Mouse (Mus musculus) forebrain, postnatal 0 days (tissue): Measurements from ENCODE around the gene Padi6. TPM values are rescaled to one million over a fixed set of nuclear protein-coding genes. Genes with fewer than 3 reads are reported as not detected.

Experiments used
- ATAC-seq: fragments of 200-750 bp; cut with Nextera tagmentation; 2 replicates; pipeline ENCODE4 v1.8.0; 2017; ENCODE audit warnings: mild to moderate bottlenecking, moderate library complexity
- DNase-seq: peaks from one replicate; pipeline ENCODE4 v3.0.0-alpha.2; 2015
- H3K27ac ChIP-seq: fragments of 300-500 bp; sonication (generic); 2 replicates; pipeline ENCODE4 v1.5.1; 2014; ENCODE audit warnings: low read depth, mild to moderate bottlenecking, antibody characterized with exemption, low read length, moderate library complexity, mixed read lengths
- H3K27me3 ChIP-seq: fragments of 300-500 bp; sonication (generic); 2 replicates; pipeline ENCODE4 v1.6.1; 2014; ENCODE audit warnings: mild to moderate bottlenecking, low read length, mixed read lengths; ENCODE audit not compliant: insufficient read depth
- H3K36me3 ChIP-seq: fragments of 300-500 bp; sonication (generic); 2 replicates; pipeline ENCODE4 v1.6.1; 2014; ENCODE audit warnings: mild to moderate bottlenecking, moderate library complexity; ENCODE audit not compliant: insufficient read depth
- H3K4me1 ChIP-seq: fragments of 300-500 bp; sonication (generic); 2 replicates; pipeline ENCODE4 v1.6.1; 2014; ENCODE audit warnings: antibody characterized with exemption; ENCODE audit not compliant: insufficient read depth
- H3K4me2 ChIP-seq: fragments of 300-500 bp; sonication (generic); 2 replicates; pipeline ENCODE4 v1.6.1; 2014; ENCODE audit warnings: low read depth, mild to moderate bottlenecking, moderate library complexity
- H3K4me3 ChIP-seq: fragments of 300-500 bp; sonication (generic); 2 replicates; pipeline ENCODE4 v1.5.1; 2014; ENCODE audit warnings: low read depth, low read length, mixed read lengths
- H3K9ac ChIP-seq: fragments of 300-500 bp; sonication (generic); 2 replicates; pipeline ENCODE4 v1.6.1; 2014; ENCODE audit warnings: mild to moderate bottlenecking
- H3K9me3 ChIP-seq: fragments of 300-500 bp; sonication (generic); 2 replicates; pipeline ENCODE4 v1.6.1; 2016; ENCODE audit warnings: low read length
- CTCF ChIP-seq: sonication (generic); IDR thresholded peaks from 2 replicates; pipeline ENCODE4 v1.5.1; 2016; ENCODE audit warnings: antibody characterized with exemption, control low read depth, low read depth
- WGBS: fragments of 180-500 bp; shearing (Covaris S2); extraction: QIAGEN DNeasy Blood & Tissue Kit; methylation state at CpG from one replicate; pipeline ENCODE4 v1.1.7; 2014; 5-methylcytosine and 5-hydroxymethylcytosine counted together
- polyA plus RNA-seq: library from polyadenylated mRNA; unstranded; fragments of >200 nt; fragmentation: Nextera tagmentation; extraction: Ambion mirVana; gene quantifications from 2 replicates; pipeline ENCODE4 v1.2.1, GENCODE M21; 2015
- total RNA-seq: library from RNA; depleted of rRNA; stranded (reverse); fragments of >200 nt; gene quantifications from 2 replicates; pipeline ENCODE4 v1.2.3, GENCODE M21; 2014

Padi6 gene
- total and polyA plus RNA-seq, 2 experiments from 2014 or later = 0.18 TPM; not detected in 1

GRCm38 (mm10) chr4:140720091-140720490, 22.4 kb downstream of the Padi6 start:
- no peak for TF ChIP-seq CTCF
- H3K27me3 ChIP-seq = no peaks in the 10 kb centered on the region
- ATAC-seq (no peak), DNase-seq (no peak)
- WGBS = 91% methylated on average over 5 of the region's 5 CpGs
- H3K9ac ChIP-seq = no peak overlapping the region
- H3K27ac ChIP-seq = no peak overlapping the region
- H3K4me1 ChIP-seq = no peaks in the 10 kb centered on the region
- H3K9me3 ChIP-seq = no peaks in the 10 kb centered on the region
- no peak overlapping the region for H3K4me2 ChIP-seq
- no peak overlapping the region for H3K4me3 ChIP-seq
- peaks cover 75% of the 10 kb centered on the region for H3K36me3 ChIP-seq

GRCm38 (mm10) chr4:140718436-140718835, 24.0 kb downstream of the Padi6 start:
- Histone ChIP-seq H3K36me3 (peaks cover 77% of the 10 kb centered on the region), H3K4me2 (no peak overlapping the region), H3K27me3 (no peaks in the 10 kb centered on the region), H3K9me3 (no peaks in the 10 kb centered on the region), H3K9ac (no peak overlapping the region), H3K4me3 (no peak overlapping the region), H3K27ac (no peak overlapping the region), H3K4me1 (peaks cover 6% of the 10 kb centered on the region; the same call in 1 of the 2 replicates)
- 95% methylated on average over 9 of the region's 9 CpGs for WGBS
- TF ChIP-seq CTCF = no peak
- ATAC-seq = no peak
- DNase-seq = no peak

- no peak for ATAC-seq
- H3K27me3 ChIP-seq = no peaks in the 10 kb centered on the region
- TF ChIP-seq CTCF = no peak
- no peak overlapping the region for H3K4me3 ChIP-seq
- WGBS = 95% methylated on average over 11 of the region's 11 CpGs
- no peaks in the 10 kb centered on the region for H3K9me3 ChIP-seq
- no peak overlapping the region for H3K4me2 ChIP-seq
- peaks cover 80% of the 10 kb centered on the region for H3K36me3 ChIP-seq
- H3K27ac ChIP-seq = no peak overlapping the region
- no peak overlapping the region for H3K9ac ChIP-seq
- no peak for DNase-seq
- H3K4me1 ChIP-seq = peaks cover 6% of the 10 kb centered on the region; the same call in 1 of the 2 replicates
These were observed 25.4 kb downstream of the Padi6 start for GRCm38 (mm10) chr4:140716994-140717393.

GRCm38 (mm10) chr4:140714586-140714985, 27.9 kb downstream of the Padi6 start:
- ATAC-seq = no peak
- no peak for DNase-seq

GRCm38 (mm10) chr4:140713480-140714365, 28.7 kb downstream of the Padi6 start:
- H3K4me1 ChIP-seq = peaks cover 6% of the 10 kb centered on the region; the same call in 1 of the 2 replicates
- H3K9ac ChIP-seq = peak overlapping the region; percentile 18; the same call in 1 of the 2 replicates
- peak; percentile 98 for TF ChIP-seq CTCF
- no peaks in the 10 kb centered on the region for H3K27me3 ChIP-seq
- peak overlapping the region; percentile 81 for H3K27ac ChIP-seq
- H3K36me3 ChIP-seq = peaks cover 81% of the 10 kb centered on the region
- H3K4me2 ChIP-seq = peak overlapping the region; percentile 21; the same call in 1 of the 2 replicates
- DNase-seq (peak; percentile 97), ATAC-seq (peak; percentile 94)
- 22% methylated on average over 29 of the region's 29 CpGs for WGBS
- H3K9me3 ChIP-seq = no peaks in the 10 kb centered on the region
- H3K4me3 ChIP-seq = no peak overlapping the region

More at GRCm38 (mm10) chr4:140714586-140714985, 27.9 kb downstream of the Padi6 start:
- 71% methylated on average over 5 of the region's 5 CpGs for WGBS
- Histone ChIP-seq H3K27ac (peak overlapping the region; percentile 81), H3K9ac (0 out of 2 replicates have a peak overlapping the region, but pooled peaks have one; percentile 18), H3K27me3 (no peaks in the 10 kb centered on the region), H3K4me3 (no peak overlapping the region), H3K4me2 (peak overlapping the region; percentile 21; the same call in 1 of the 2 replicates), H3K4me1 (peaks cover 6% of the 10 kb centered on the region; the same call in 1 of the 2 replicates), H3K9me3 (no peaks in the 10 kb centered on the region), H3K36me3 (peaks cover 78% of the 10 kb centered on the region)
- TF ChIP-seq CTCF = no peak

GRCm38 (mm10) chr4:140711360-140711759, 31.1 kb downstream of the Padi6 start:
- no peak for DNase-seq
- Histone ChIP-seq H3K36me3 (peaks cover 69% of the 10 kb centered on the region), H3K4me1 (peaks cover 6% of the 10 kb centered on the region; the same call in 1 of the 2 replicates), H3K4me3 (no peak overlapping the region), H3K9ac (no peak overlapping the region), H3K4me2 (no peak overlapping the region), H3K27ac (no peak overlapping the region), H3K27me3 (no peaks in the 10 kb centered on the region), H3K9me3 (no peaks in the 10 kb centered on the region)
- WGBS = 77% methylated on average over 5 of the region's 5 CpGs
- no peak for TF ChIP-seq CTCF
- no peak for ATAC-seq

GRCm38 (mm10) chr4:140710781-140711180, 31.7 kb downstream of the Padi6 start:
- WGBS = 76% methylated on average over 10 of the region's 10 CpGs
- H3K36me3 ChIP-seq = peaks cover 63% of the 10 kb centered on the region
- ATAC-seq = no peak

More at GRCm38 (mm10) chr4:140710781-140711180, 31.7 kb downstream of the Padi6 start:
- H3K27me3 ChIP-seq = no peaks in the 10 kb centered on the region
- no peak for DNase-seq
- no peak for TF ChIP-seq CTCF
- no peak overlapping the region for H3K27ac ChIP-seq
- H3K9me3 ChIP-seq = no peaks in the 10 kb centered on the region
- H3K4me3 ChIP-seq = no peak overlapping the region
- peaks cover 6% of the 10 kb centered on the region; the same call in 1 of the 2 replicates for H3K4me1 ChIP-seq
- H3K9ac ChIP-seq = no peak overlapping the region
- no peak overlapping the region for H3K4me2 ChIP-seq
